Mouse (Mus musculus): ENCODE data around the gene Nrg4. TPM values are rescaled to one million over a fixed set of nuclear protein-coding genes. Genes with fewer than 3 reads are reported as not detected.
A peak's percentile ranks its signal among the peaks of the same experiment; 100 is the strongest.
"Not testable (repeated sequence)": the region's sequence is repeated elsewhere in the genome, so short reads cannot be mapped to it uniquely, and the experiment has no call there.

Gene Nrg4
- polyA plus RNA-seq, 2 experiments, result 0.39 to 1.1 TPM

- Histone ChIP-seq H3K27ac (no peak overlapping the region), H3K36me3 (replicated peaks; ENCODE audit: control insufficient read depth, insufficient read depth, low read depth) (no peaks in the 10 kb centered on the region), H3K9me3 (ENCODE audit: control insufficient read depth, low read length) (no peaks in the 10 kb centered on the region), H3K4me1 (replicated peaks; ENCODE audit: control insufficient read depth in 2 of 2, insufficient read depth in 2 of 2, low read length in 1 of 2) (no peaks in the 10 kb centered on the region), H3K9ac (replicated peaks) (no peak overlapping the region), H3K4me2 (ENCODE audit: low read depth) (no peak overlapping the region), H3K4me3 (ENCODE audit: insufficient read depth in 1 of 2, low read depth in 2 of 2, low read length in 2 of 2) (no peak overlapping the region), H3K27me3 (ENCODE audit: control insufficient read depth, insufficient read depth, low read length) (no peaks in the 10 kb centered on the region)
- 32% methylated on average over 4 of the region's 4 CpGs for WGBS (ENCODE audit: insufficient replicate concordance)
- no peak for ATAC-seq (ENCODE audit: insufficient read depth)
- TF ChIP-seq CTCF (IDR thresholded peaks at IDR 0.05; ENCODE audit: low read depth), result no peak
- no peak for TF ChIP-seq EP300 (IDR thresholded peaks at IDR 0.05; ENCODE audit: low read depth)
- peak in 1 of 3 experiments; percentile 13 for DNase-seq (ENCODE audit: low read depth in 3 of 3, low spot score in 3 of 3)
Measured at GRCm38 (mm10) chr9:55255604-55256003, 71.0 kb downstream of the Nrg4 start.

- H3K4me2 ChIP-seq (ENCODE audit: low read depth), result no peak overlapping the region
- no peak overlapping the region for H3K9ac ChIP-seq (replicated peaks)
- DNase-seq (ENCODE audit: low read depth in 3 of 3, low spot score in 3 of 3) (no peak), ATAC-seq (ENCODE audit: insufficient read depth) (no peak)
- H3K27me3 ChIP-seq (ENCODE audit: control insufficient read depth, insufficient read depth, low read length), result no peaks in the 10 kb centered on the region
- TF ChIP-seq EP300 (IDR thresholded peaks at IDR 0.05; ENCODE audit: low read depth), result no peak
- TF ChIP-seq CTCF (IDR thresholded peaks at IDR 0.05; ENCODE audit: low read depth), result no peak
- no peak overlapping the region for H3K4me3 ChIP-seq (ENCODE audit: insufficient read depth in 1 of 2, low read depth in 2 of 2, low read length in 2 of 2)
- H3K36me3 ChIP-seq (replicated peaks; ENCODE audit: control insufficient read depth, insufficient read depth, low read depth), result no peaks in the 10 kb centered on the region
- 63% methylated on average over 5 of the region's 5 CpGs for WGBS (ENCODE audit: insufficient replicate concordance)
- H3K4me1 ChIP-seq (replicated peaks; ENCODE audit: control insufficient read depth in 2 of 2, insufficient read depth in 2 of 2, low read length in 1 of 2), result no peaks in the 10 kb centered on the region
- no peaks in the 10 kb centered on the region for H3K9me3 ChIP-seq (ENCODE audit: control insufficient read depth, low read length)
- H3K27ac ChIP-seq, result no peak overlapping the region
Measured at GRCm38 (mm10) chr9:55255056-55255455, 71.6 kb downstream of the Nrg4 start.

GRCm38 (mm10) chr9:55253849-55254248 lies 72.8 kb downstream of the Nrg4 start:
- H3K4me1 ChIP-seq (replicated peaks; ENCODE audit: control insufficient read depth in 2 of 2, insufficient read depth in 2 of 2, low read length in 1 of 2), result no peaks in the 10 kb centered on the region

GRCm38 (mm10) chr9:55252097-55252496 lies 74.5 kb downstream of the Nrg4 start:
- not testable (repeated sequence) for H3K4me2 ChIP-seq (ENCODE audit: low read depth); H3K9ac ChIP-seq (replicated peaks); ATAC-seq (ENCODE audit: insufficient read depth); H3K27ac ChIP-seq; DNase-seq (ENCODE audit: low read depth in 3 of 3, low spot score in 3 of 3); H3K4me3 ChIP-seq (ENCODE audit: insufficient read depth in 1 of 2, low read depth in 2 of 2, low read length in 2 of 2); H3K36me3 ChIP-seq (replicated peaks; ENCODE audit: control insufficient read depth, insufficient read depth, low read depth); H3K9me3 ChIP-seq (ENCODE audit: control insufficient read depth, low read length); H3K27me3 ChIP-seq (ENCODE audit: control insufficient read depth, insufficient read depth, low read length); H3K4me1 ChIP-seq (replicated peaks; ENCODE audit: control insufficient read depth in 2 of 2, insufficient read depth in 2 of 2, low read length in 1 of 2)
- WGBS (ENCODE audit: insufficient replicate concordance), result 27% methylated on average over 2 of the region's 2 CpGs
- peak; percentile 36; the same call in 1 of the 2 replicates for TF ChIP-seq CTCF (IDR thresholded peaks at IDR 0.05; ENCODE audit: low read depth)

More at GRCm38 (mm10) chr9:55253849-55254248, 72.8 kb downstream of the Nrg4 start:
- ATAC-seq (ENCODE audit: insufficient read depth), result no peak
- Histone ChIP-seq H3K27me3 (ENCODE audit: control insufficient read depth, insufficient read depth, low read length) (no peaks in the 10 kb centered on the region), H3K4me2 (ENCODE audit: low read depth) (no peak overlapping the region), H3K9me3 (ENCODE audit: control insufficient read depth, low read length) (no peaks in the 10 kb centered on the region), H3K9ac (replicated peaks) (no peak overlapping the region), H3K27ac (no peak overlapping the region), H3K4me3 (ENCODE audit: insufficient read depth in 1 of 2, low read depth in 2 of 2, low read length in 2 of 2) (no peak overlapping the region), H3K36me3 (replicated peaks; ENCODE audit: control insufficient read depth, insufficient read depth, low read depth) (no peaks in the 10 kb centered on the region)
- no peak for DNase-seq (ENCODE audit: low read depth in 3 of 3, low spot score in 3 of 3)
- no peak for TF ChIP-seq EP300 (IDR thresholded peaks at IDR 0.05; ENCODE audit: low read depth)
- whole genome bisulfite sequencing (ENCODE audit: insufficient replicate concordance), result 25% methylated on average over 1 of the region's 1 CpGs

GRCm38 (mm10) chr9:55250595-55251247 lies 75.9 kb downstream of the Nrg4 start:
- Histone ChIP-seq H3K36me3 (replicated peaks; ENCODE audit: control insufficient read depth, insufficient read depth, low read depth) (no peaks in the 10 kb centered on the region), H3K4me1 (replicated peaks; ENCODE audit: control insufficient read depth in 2 of 2, insufficient read depth in 2 of 2, low read length in 1 of 2) (no peaks in the 10 kb centered on the region), H3K27ac (no peak overlapping the region), H3K4me3 (ENCODE audit: insufficient read depth in 1 of 2, low read depth in 2 of 2, low read length in 2 of 2) (no peak overlapping the region), H3K9me3 (ENCODE audit: control insufficient read depth, low read length) (no peaks in the 10 kb centered on the region), H3K27me3 (ENCODE audit: control insufficient read depth, insufficient read depth, low read length) (no peaks in the 10 kb centered on the region), H3K9ac (replicated peaks) (no peak overlapping the region), H3K4me2 (ENCODE audit: low read depth) (no peak overlapping the region)
- ATAC-seq (ENCODE audit: insufficient read depth) (no peak), DNase-seq (ENCODE audit: low read depth in 3 of 3, low spot score in 3 of 3) (no peak)
- 61% methylated on average over 6 of the region's 6 CpGs for WGBS (ENCODE audit: insufficient replicate concordance)
- TF ChIP-seq CTCF (IDR thresholded peaks at IDR 0.05; ENCODE audit: low read depth), result no peak
- TF ChIP-seq EP300 (IDR thresholded peaks at IDR 0.05; ENCODE audit: low read depth), result no peak

Data from liver, embryonic 14.5 days (tissue).